Mouse (Mus musculus) retina, adult 2 months (tissue): ENCODE results near the gene 1700042G07Rik.

Experiments
- DNase-seq: peaks from one replicate; pipeline ENCODE4 v3.0.0-alpha.2; 2012; ENCODE audit warnings: low read depth, low spot score

1700042G07Rik gene

GRCm38 (mm10) chr4:116173072-116173471, at the start of gene 1700042G07Rik, which contains the start of gene Gm49337:
Gene 1700042G07Rik, plus strand, starts transcription at chr4:116173372.
Gene Gm49337, plus strand, starts transcription at chr4:116173384.
- DNase-seq: no peak

GRCm38 (mm10) chr4:116123602-116124519, 49.3 kb upstream of the 1700042G07Rik start, which contains the start of the genes Rad54l and Pomgnt1:
Gene Rad54l, minus strand, starts transcription at chr4:116123690.
Gene Pomgnt1, plus strand, starts transcription at chr4:116123840.
- DNase-seq: peak; percentile 80

DNA sequence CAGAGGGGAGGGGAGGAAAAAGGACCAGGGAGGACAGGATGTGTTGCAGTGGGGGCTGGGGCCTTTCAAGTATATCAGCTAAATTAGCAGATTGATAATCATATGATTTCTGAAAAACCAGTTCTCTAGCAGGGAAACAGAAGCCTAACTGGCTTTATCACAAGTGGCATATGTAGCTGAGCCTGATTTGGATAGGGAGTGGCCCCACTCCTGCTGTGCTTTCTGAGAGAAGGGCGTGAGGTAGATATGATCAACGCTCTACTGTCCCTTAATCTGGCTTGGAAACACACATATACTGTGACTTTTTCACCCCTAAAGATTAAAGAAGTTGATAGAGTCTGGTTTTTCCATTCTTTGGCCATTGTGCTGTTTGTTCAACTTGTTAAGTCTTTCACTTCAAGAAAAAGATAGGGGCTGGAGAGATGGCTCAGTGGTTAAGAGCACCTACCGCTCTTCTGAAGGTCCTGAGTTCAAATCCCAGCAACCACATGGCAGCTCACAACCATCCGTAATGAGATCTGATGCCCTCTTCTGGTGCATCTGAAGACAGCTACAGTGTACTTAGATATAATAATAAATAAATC, 47.3 kb upstream of the 1700042G07Rik start:
- no peak for DNase-seq

DNA sequence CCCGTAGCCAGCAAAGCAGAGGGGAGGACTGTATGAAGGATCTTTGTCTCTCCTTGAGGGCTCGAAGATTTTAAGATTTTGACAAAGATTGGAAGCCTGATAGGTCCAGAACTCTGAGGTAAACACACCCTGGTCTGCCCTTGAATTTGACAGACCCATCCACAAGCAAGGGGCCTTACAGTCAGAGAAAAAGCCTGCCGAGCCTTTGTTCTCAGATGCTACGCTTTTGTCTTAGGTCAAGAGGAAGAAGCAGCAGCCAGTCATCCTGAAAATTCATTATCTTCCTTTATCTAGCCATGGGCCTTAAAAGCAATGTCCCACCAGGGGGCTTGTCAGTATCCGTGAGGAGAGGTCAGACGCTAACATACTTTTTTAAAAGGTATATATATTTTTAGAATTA, 45.2 kb upstream of the 1700042G07Rik start:
- DNase-seq: no peak

DNA sequence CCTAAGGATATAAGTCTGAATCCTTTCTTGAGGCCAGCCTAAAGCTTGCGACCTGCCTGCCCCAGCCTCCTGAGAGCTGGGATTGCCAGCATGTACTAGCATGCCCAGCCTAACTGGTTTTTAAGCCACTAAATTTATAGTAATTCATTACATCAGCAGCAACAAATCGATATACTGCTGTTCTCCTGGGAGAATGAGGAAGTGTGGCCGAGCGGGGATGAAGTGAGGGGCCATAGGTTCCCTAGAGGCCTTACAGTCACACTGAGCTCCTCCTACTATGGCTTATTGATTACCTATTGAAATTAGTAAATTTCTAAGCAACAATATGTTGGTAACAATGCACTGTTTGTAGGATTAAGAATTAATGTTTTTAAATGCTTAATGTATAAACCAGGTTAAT, 40.0 kb upstream of the 1700042G07Rik start:
- DNase-seq: no peak

GRCm38 (mm10) chr4:116134990-116135389, 38.2 kb upstream of the 1700042G07Rik start:
- no peak for DNase-seq

DNA sequence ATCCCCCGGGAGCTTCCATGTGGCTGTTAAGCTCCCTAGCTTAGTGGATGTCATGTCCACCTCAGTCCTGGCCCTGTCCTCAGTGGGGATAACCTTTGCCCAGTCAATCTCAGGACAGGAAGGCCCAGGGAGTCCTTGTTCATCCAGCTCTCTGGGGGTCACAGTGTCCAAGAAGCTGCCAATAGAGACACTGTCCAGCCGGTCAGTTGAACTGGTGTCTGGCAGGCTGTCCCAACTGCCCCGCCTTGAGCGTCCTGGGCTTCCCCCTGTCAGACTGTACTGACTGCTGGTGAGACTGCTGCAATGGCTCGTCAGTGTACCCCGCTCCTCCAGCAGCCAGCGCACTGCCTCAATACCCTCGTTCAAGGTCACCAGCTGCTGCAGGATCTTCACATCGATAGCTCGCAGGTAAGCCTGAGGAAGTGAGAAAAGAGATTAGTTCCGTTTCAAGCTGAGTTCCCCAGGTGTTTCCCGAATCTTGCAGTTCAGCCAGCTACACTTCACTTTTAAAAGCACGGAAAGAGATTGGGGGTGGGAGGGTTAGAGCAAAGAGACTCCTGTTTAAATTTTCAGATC, 35.7 kb upstream of the 1700042G07Rik start:
- no peak for DNase-seq

DNA sequence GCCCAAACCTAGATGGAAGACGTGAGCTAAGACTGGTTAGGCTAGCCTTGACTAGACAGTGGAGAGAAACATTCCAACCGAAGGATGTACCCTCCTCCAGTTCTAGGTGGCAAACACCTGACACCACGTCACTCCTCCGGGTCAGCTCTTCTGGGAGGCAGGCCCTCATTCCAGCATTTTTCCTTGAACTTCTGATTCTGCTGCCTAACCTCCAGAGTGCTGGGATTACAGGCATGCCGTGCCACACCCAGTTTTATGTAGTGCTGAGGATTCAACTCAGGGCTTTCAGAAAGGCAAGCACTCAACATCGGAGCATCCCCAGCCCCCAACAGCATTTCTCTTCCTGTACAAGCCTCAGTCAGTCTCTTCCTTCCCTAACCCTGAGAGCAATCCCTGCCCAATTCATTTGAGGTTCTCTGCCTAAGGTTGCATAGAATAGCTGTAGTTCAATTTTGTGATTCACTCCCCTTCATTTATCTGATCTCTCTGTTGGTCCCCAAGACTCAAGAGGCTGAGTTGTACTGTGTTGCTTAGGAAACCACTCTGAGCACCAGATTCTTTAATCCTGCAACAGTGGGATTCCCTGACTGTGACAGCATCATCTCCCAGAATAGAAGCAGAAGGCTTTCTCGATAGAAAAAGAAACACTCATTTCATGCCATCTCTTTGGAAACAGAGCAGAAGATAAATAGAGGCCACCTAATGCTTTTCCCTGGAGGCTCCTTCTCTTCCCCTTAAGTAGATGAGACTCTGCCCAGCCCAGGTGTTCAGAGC, 32.2 kb upstream of the 1700042G07Rik start:
- DNase-seq: no peak

GRCm38 (mm10) chr4:116141736-116142135, 31.4 kb upstream of the 1700042G07Rik start:
- no peak for DNase-seq

- DNase-seq: no peak
Observed at GRCm38 (mm10) chr4:116142269-116142668, 30.9 kb upstream of the 1700042G07Rik start.

- DNase-seq: no peak
Observed at GRCm38 (mm10) chr4:116143317-116143811, 29.8 kb upstream of the 1700042G07Rik start.

DNA sequence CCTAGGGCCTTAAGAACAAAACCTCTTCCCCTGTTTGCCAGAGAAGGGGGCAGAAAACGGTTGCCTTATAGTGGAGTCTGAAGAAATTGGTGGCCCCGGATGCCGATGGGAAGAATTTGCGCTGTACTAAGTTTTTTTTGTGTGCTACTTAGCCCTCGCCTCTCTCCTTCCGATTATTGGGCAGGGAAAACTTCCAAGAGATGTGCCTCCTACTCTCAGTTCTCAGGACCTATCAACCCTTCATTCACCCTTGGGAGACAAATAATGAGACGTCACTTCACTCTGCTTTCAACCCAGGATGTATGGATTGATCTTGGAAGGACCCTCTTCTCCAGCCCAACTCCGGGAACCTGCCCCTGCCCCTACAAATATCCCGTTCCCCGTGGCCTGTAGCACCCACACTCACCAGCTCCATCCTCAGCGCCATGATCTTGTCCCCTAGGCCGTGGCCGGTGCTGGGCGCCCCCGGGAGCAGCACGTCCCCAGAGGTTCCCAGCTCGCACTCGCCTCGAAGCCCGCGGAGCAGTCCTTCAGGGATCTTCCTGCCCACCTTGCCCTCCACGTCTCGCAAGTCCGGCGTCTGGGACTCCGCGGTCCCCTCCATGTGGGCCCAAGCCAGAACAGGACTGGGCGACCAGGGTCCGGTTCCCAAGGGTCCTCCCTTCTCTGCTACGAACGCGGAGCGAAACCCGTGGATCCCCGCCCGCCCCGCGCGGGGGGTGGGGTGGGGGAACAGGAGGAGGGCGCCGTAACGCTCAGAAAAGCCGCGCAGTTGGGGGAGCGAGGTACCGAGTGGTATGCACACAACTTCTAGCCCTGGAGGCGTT, 29.1 kb upstream of the 1700042G07Rik start:
- peak; percentile 43 for DNase-seq

DNA sequence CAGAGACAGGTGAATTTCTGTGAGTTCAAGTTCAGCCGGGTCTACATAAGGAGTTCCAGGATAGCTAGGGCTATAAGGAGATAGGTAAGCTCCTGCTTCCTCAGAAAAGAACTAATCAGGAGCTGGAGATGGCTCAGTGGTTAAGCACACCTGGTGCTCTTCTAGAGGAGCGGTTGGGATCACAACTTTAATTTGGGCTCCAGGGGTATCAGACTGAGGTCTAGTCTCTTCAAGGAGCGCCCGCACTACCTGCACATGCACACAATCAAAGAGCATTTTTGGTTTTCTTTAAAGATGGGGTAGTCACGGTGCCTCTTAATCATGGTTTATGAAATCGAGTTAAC, 23.4 kb upstream of the 1700042G07Rik start:
- DNase-seq: no peak

- no peak for DNase-seq
Observed at GRCm38 (mm10) chr4:116150156-116150861, 22.9 kb upstream of the 1700042G07Rik start.

DNA sequence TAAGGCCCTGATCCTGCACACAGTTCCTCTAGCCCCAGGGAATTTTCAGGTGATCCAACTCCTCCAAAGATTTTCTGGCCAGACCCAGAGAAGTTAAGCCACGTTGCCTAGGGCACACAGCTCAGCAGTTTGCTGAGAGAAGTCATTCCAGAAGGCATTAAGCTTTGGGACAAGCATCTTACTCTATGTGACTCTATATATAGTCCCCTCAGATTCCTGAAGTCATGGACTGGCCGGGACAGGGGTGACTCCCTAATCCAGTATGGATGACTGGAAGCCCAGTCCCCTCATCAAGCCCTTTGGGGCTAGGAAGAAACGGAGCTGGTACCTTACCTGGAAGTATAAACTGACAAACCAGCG, 22.3 kb upstream of the 1700042G07Rik start:
- no peak for DNase-seq

- DNase-seq: no peak
Observed at GRCm38 (mm10) chr4:116151238-116151637, 21.9 kb upstream of the 1700042G07Rik start, which contains the start of gene Lurap1. Gene Lurap1, minus strand, starts transcription at chr4:116151338.

DNA sequence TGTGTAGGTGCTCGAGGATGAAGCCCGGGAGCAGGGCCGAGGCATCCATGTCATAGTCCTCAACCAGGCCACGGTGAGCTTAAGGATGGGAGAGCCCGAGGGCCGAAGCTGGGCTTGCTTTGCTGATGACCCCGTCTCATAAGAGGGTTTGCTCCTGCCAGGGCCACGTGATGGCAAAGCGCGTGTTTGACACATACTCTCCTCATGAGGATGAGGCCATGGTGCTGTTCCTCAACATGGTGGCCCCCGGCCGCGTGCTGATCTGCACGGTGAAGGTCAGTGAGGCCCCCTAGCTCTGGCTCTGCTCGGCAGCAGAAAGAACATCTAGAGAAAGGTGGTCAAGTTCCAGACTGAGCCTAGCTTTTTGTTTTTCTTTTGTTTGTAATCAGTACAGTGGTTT, 20.5 kb upstream of the 1700042G07Rik start:
- no peak for DNase-seq

DNA sequence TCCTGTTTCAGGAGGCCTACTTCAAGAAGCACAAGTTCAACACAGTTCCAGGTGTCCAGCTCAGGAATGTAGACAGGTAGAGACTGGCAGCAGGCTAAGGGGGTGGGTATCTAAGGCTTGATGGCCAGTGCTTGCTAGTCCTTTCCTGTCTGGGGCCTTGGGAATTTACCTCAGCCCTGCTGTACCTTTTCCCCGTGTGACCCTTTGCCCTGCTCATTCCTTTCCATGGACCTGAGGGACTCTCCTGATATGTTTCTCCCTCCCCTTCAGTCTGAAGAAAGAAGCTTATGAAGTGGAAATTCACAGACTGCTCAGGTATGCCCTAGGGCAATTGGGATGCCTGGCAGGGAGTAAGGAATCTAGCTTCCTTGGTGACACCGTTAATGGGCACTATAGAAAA, 15.3 kb upstream of the 1700042G07Rik start:
- DNase-seq: no peak

DNA sequence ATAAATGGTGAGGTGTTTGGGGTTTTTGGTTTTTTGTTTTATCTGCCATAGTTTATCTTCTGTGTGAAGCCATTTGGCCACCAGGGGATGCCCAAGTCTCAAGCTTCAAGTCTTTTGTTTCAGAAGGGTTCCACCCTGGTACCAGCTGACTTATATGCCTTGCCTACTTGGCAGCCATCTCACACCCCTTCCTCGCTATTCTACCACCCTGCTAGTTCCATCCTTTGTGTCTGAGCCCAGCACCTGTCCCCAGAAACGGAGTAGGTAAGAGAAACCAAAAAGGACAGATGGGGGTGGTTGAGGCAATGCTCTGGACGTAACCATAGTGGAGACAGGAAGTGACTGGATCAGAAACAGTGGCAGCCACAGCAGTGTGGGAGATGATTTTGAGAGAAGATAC, 13.3 kb upstream of the 1700042G07Rik start:
- no peak for DNase-seq

GRCm38 (mm10) chr4:116160769-116161168, 12.4 kb upstream of the 1700042G07Rik start:
- no peak for DNase-seq
